Mouse (Mus musculus) gastrocnemius, adult 18-20 months (tissue): ENCODE results near the gene Rilp. TPM values are rescaled to one million over a fixed set of nuclear protein-coding genes. Genes with fewer than 3 reads are reported as not detected.

ENCODE experiments used
- DNase-seq: peaks from one replicate; pipeline ENCODE4 v3.0.0; 2021; ENCODE audit warnings: low spot score
- total RNA-seq, 2 experiments: library from RNA; stranded (reverse); gene quantifications; 2 replicates each; pipeline ENCODE4 v1.2.3; 2021

Gene Rilp
- total RNA-seq, 2 experiments from 2014 or later, result 31.5 to 32.4 TPM

DNA sequence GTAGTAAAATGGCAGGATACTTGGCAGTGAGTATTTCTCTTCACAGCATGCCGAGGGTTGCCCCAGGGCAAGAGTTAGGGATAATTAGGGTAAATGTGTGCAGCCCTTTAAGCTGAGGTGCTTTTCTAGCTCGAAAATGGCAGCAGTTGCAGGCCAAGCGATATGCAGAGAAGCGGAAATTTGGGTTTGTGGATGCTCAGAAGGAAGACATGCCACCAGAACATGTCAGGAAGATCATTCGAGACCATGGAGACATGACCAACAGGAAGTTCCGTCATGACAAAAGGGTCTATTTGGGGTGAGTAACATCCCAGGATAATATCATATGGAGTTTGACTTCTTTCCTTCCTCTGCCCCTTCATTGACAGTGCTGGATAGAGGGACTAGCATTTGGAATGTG lies 22.4 kb upstream of the Rilp start:
- no peak for DNase-seq

DNA sequence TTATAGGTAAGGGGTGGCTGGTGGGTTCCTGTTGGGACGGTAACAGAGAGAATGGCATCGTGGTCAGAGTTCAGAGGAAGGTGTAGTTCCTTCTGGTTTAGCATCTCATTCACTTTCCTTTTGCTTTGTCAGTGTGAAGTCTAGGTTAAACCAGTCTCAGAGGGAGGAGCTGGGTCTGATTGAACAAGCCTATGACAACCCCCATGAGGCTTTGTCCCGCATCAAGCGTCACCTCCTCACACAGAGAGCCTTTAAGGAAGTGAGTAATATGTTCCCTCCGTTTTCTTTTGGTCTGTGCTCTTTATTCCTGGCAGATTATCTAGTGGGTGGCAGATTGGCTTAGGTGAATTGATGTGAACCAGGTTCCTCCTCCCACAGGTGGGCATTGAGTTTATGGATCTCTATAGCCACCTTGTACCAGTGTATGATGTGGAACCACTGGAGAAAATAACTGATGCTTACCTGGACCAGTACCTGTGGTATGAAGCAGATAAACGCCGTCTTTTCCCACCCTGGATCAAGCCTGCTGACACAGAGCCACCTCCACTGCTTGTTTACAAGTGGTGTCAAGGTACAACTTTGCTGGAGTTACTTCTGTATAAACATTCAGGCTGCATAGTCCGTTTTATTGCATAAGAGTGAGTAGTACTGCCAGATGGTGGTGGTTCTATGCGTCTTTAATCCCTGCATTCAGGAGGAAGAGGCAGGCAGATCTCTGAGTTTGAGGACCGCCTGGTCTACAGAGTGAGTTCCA lies 15.4 kb upstream of the Rilp start:
- no peak for DNase-seq

DNA sequence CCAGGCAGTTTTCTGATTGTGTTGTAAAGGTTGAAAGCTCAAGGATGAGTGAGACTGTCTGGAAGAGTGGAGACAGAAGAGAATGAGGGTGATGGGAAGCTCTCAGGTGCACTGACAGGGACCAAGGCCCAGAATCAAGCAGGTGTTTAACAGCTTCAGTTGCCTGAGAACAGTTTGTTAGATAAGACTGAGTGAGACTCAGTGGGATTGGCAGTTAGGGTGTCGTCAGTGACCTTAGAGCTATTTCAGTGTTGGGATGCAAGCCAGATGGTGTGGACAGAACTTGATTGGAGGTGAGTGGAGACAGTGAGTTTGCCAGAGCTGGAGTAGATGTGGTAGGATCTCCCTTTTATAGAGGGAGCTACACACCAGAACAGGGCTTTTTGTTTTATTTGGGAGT lies 11.8 kb upstream of the Rilp start:
- peak; percentile 48 for DNase-seq

DNA sequence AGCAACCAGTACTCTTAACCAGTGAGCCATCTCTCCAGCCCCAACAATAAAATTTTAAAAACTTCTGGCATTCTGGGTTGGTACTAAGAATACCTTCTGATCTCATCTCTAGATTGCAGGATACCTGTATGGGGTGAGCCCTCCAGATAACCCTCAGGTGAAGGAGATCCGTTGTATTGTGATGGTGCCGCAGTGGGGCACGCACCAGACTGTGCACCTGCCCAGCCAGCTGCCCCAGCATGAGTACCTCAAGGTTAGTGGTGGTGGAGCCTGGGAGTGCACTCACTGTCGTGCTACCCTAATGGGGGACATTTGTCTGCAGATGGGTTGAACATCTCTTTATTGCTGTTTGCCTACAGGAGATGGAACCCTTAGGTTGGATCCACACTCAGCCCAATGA lies 1.7 kb upstream of the Rilp start:
- no peak for DNase-seq

DNA sequence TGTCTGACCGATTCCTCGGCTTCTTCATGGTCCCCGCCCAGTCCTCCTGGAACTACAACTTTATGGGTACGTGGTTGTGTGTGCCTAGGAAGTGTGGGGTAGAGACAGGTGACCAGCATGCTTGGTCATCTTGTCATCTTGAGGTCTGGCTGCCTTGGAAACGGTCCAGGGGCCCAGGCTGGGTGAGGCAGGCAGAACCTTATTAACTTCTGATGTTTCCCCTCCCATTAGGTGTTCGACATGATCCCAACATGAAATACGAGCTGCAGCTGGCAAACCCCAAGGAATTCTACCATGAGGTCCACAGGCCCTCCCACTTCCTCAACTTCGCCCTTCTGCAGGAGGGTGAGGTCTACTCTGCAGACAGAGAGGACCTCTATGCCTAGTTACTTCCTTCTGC lies 990 bp upstream of the Rilp start:
- peak; percentile 25 for DNase-seq

DNA sequence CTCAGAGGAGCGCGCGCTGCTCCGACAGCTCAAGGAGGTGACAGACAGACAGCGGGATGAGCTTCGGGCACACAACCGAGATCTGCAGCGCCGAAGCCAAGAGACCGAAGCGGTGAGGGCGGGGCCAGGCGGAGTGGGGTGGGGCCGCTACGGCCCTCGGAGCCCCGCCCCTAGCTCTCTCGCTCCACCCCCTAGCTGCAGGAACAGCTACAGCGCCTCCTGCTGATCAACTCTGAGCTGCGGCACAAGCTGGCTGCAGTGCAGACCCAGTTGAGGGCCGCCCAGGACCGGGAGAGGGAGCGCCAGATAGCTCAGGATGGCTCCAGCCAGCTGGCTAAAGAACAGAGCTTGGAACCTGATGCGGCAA lies 716 bp downstream of the Rilp start:
- peak; percentile 97 for DNase-seq

DNA sequence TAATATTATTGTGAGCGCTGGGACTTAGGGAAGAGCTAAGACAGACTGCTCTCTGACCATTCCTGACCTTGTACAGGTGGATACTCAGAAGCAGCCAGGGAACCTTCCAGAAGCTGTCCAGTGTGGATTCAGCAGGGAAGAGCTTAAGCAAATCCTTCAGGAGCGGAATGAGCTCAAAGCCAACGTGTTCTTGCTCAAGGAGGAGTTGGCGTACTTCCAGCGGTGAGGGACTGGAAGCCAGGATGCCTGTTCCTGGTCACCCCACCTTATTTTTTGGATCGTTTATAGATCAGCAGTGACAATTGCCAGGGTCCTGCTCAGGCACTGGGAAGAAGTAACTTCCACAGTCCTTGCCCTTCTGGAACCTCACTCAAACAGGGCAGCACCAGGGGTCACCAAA lies 1.3 kb downstream of the Rilp start:
- DNase-seq, result peak; percentile 65

DNA sequence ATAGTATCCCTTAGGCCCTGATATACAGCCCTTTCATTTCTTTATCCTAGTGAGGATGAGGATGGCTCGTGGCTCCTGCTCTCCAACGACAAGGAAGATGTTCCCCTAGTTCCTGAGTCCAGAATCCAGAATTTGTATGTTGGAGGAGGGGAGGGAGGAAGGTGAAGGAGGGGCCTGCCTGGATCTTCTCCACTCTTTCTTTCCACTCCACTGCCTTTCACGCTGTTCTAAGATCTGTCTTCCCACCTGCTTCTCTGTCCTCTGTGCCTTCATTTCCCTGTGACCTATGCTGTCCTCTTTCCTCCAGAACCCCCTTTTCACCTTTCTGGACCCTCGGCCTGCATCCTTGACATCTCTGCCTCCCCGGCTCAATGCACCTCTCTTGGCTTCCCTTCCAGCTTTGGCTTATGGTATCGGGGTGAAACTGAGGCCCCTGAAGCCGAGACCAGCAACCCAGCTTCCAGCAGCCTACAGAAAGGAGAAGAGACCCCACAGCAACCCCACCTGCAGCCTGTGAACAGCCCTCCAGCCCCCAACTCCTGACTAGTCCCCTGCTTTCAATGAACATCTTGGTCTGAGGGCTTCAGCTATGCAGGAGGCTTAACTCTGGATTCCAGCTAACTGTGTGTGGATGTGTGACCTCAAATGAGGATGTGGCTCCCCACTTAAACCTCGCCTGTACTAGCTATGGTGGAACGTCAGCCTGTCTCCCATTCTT lies 2.6 kb downstream of the Rilp start:
- DNase-seq, result no peak

DNA sequence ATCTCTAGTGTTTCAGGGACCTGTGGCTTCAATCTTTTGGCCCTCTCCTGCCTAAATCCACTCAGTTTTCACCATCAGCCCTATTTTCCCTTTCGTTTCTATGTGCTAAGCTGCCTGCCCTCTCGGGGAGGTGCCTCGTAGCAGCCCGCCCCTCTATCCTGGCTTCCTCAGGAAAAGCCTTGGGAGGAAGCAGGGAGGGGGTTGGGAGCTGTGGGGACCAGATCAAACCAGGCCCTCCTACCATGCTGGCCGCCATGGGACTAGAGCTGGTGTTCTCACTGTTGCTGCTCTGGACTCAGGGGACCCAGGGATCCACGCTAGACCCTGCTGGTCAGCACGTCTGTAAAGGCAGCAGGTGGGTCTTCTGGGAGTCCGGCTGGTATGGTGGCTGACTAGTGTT lies 3.4 kb downstream of the Rilp start, which contains the start of gene Scarf1:
TSS of gene Scarf1 (plus strand) at position 205 of the 400 bp plus-strand sequence.
- no peak for DNase-seq

DNA sequence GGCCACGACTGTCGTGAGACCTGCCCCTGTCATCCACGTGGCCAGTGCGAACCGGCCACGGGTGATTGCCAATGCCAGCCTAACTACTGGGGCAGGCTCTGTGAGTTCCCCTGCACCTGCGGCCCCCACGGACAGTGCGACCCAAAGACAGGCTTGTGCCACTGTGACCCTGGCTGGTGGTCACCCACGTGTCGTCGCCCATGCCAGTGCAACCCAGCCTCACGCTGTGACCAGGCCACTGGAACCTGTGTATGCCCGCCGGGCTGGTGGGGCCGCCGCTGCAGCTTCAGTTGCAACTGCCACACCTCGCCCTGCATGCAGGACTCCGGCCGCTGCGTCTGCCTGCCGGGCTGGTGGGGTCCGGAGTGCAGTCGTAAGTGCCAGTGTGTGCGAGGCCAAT lies 5.3 kb downstream of the Rilp start:
- no peak for DNase-seq

DNA sequence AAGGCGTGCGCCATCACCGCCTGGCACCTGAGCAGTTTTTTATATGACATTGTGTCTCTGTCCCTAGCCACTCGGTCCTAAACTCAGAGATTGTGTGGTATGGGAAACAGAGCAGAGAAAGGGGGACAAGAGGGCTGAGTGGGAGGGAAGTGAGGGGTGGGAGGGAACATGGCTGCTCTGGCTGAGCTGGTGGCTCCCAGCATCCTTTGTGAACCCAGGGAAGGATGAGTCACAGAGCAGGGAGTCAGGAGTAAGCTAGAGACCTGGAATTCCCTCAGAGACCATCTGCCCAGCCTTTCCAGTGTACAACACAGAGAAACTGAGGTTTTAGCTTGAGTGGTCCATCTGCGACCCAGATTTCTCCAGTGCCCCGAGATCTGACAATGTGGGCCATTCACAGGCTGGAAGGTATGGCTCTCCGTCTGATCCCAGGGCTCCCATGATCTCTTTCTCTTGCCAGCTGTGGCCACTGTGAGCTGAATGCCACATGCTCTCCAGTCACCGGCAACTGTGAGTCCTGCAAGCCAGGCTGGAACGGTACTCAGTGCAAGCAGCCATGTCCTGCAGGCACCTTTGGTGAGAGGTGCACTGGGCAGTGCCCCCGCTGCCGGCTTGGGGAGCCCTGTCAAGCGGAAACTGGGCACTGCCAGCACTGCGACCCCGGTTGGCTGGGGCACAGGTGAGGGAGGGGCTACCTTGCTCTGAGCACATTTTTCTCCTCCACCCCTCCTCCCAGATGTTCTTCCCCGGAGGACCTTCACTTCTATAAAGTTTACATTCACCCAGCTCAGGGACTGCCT lies 10.1 kb downstream of the Rilp start:
- DNase-seq, result no peak

DNA sequence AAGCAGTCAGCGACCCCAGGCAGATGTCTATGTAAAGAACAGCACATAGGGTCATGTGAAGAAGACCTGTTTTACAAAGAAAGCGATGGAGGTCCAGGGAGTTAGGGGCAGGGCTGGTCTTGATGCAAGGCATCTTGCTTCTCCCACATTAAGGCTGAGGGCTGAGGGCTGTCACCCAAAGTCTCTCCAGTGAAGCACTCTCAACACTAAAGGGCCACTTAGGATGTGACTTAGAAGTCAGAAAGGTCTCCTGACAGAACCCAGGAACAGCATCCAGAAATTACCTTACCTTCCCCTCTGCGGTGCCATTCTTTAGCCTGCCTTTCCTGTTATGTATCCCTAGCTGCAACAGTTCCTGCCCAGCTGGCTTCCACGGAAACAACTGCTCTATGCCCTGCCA lies 11.7 kb downstream of the Rilp start:
- DNase-seq, result no peak

DNA sequence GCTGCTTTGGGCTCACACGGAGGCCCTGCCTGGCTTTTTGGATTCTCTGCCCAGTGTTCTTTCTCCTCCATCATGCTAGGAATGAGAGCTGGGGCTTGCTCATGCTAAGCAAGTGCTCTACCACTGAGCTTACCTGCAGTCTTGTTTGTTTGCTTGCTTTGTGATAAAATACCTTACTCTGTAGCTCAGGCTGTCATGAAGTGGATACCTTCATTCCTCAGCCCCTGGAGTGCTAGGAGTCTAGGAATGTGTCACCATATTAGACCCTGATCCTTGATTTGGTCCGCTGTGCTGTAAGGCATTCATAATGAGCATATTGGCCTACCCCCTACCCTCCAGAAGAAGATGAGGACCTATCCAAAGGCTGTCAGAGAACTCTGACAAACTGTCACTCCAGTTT lies 12.9 kb downstream of the Rilp start:
- DNase-seq, result no peak

DNA sequence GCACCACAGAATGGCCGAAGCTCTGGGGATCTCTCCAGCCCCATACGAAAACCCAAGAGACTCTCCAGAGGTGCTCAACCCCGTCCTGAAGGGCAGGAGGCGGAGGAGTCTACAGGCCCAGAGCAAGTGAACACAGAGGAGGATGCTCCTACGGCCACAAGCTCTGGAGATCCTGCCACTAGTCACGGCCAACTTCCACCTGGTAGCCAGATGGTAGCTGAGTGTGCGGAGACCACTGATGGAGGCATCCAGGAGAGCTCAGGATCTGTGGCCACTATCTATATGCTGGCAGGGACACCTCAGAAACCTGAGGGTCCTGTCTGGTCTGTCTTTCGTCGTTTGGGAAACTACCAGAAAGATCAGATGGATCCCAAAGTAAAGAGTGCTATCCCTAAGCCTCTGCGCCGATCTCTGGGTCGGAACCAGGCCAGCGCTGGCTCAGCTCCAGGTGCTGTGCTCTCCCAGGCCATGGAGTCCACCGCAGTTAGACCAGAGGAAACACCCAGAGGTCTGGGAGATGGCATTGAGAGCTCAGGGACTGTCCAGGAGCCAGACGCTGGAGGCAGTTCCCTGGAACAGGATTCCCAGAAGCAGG lies 15.7 kb downstream of the Rilp start:
- DNase-seq, result no peak

DNA sequence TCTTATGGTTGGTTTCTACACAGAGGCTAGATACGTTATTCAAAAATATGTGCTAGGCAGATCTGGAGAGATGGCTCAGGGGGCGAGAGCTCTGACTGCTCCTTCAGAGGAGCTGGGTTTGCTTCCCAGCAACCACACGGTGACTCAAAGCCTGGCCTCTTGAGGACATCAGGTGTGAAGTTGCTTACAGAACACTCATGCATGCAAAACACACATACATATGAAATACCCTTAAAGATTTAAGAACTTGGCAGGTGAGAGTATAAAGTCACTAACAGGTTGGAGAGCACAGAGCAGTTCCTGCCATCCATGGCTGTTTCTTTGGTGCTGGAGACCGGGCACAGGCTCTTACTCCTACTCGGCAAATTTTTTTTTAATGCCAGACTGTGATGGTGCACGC lies 17.0 kb downstream of the Rilp start:
- DNase-seq, result no peak

DNA sequence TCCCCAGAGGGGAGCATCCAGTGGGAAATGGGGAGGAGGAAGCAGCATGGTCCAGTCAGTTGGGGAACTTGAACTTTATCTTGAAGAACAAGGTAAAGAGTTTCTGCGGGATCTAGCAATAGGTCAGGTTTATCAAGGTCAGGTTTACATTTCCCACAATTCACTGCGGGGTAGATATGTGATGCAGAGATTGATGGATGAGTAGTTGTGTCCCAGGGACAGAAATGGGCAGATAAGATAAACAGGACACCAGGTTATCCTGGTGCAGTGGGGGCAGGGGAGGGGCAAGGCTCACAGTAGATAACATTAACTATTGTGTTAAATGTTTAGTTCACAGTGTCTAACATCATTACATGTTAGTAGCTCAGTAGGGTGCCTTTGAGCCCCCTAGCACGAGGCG lies 19.9 kb downstream of the Rilp start:
- DNase-seq, result no peak

DNA sequence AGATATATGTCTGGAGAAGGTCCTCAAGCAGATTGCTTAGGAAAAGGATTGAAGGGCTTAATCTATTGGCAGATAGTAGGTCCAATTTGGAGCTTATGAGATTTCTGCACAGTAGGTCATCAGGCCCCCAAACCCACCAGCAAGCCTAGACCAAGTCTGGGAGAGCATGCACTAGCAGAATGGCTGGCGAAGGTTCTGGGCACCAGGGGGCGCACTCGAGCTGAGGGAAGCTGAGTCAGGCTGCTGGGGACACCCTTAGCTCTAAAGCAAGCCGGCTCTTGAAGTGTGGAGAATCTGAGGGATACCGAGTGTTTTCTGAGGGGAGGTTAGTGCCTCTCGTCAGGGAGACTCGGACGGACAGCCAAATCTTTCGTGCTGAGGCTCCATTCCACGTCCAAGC lies 20.4 kb downstream of the Rilp start:
- DNase-seq, result peak; percentile 98

DNA sequence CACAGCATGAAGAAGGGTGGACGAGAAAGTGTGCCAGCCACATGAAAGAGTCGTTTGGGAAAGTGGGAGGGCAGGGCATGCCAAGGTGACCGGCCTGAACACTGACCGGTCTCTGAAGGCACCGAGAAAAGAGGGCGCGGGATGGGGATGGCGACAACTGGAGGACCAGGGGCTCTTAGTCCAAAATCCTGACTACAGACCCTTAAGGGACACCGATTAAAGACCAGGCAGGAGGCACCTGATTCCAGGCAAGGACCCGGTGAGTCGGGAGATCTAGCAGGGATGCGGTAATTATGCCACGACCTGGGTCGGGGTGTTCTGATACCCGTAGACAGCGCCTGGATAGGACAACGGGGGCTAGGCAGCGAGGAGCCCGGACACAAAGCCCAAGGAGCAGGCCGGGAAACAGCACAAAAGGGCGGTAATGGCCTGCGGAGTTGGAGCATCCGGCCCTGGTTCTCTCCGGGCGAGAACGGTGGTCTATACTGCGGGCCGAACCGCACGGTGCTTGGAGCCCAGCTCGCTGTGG lies 21.0 kb downstream of the Rilp start:
- no peak for DNase-seq

DNA sequence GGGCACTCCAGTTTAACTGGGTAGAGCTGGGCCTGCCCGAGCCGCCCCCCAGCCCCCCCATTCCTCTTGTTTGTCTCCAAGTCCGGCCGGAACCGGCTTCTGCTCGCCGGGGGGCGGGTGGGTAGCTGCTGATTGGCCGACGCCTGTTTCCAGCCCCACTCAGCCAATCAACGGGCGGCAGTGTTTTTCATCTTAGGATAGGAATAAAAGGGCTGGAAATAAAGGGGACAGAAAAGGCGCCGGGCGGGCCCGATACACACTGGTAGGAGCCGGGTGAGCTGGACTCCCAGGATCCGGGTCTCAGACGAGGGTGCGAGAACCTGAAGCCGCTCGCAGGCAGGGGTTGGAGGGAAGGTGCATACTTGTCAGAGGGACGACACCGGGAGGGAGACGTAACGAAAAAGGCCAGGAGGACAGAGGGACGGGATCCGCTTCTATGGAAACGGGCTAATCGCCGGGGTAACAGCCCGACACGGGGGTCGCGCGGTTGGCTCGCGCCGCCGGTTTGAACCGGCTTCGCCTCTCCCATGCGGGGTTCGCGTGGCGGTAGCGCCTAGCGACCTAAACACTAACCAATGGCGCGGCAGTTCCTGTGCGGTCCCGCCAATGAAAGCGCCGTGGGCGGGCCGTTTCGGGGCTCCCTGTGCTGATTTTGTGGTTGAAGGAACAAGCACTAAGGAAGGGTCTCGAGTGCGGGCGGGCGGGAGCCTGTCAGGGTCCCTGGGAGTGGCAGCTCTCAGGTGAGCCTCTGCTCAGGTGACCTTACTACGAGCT lies 21.8 kb downstream of the Rilp start, which contains the start of gene Slc43a2:
TSS of gene Slc43a2 (plus strand) at position 226 of the 774 bp plus-strand sequence.
- peak; percentile 92 for DNase-seq

DNA sequence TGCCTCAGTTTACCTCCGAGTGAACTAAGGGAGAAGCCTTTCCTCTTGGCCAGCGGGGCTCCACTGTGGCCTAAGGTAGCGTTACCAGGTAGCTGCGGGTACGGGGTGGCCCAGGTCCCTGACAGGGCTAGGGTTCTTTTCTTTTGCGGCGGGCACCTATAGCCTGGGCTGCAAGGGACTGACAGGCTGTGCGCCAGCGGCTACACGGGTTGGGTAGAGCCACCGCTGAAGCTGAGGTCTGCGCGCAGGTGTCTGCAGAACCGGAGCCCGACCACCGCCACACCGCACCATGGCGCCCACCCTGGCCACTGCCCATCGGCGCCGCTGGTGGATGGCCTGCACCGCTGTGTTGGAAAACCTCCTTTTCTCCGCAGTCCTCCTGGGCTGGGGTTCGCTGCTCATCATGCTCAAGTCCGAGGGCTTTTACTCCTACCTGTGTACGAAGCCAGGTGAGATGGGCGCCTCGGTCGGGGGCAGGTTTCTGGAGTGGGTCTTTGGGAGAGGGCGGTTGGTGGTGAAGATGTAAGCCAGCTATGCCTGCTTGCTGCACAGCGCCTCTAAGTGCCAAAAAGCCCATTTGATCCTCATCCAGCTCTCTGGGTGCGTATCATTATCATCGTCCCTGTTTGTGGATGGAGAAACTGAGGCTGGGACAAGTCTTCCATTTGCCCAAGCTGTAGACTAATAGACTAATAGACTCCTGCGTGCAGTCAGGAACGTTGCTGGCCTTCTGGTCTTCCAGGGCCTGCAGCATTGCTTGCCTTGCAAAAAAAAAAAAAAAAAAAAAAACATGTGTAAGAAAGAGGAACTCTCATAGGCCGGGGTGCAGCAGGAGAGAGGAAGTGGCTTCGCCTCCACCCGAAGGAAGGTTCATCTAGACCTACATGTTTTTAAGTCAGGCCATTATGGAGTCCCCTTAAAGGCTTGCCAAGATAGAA lies 22.7 kb downstream of the Rilp start:
- DNase-seq, result no peak
